Mouse (Mus musculus) neural tube, embryonic 12.5 days (tissue): ENCODE results near the gene 4930544G11Rik. TPM values are rescaled to one million over a fixed set of nuclear protein-coding genes. Genes with fewer than 3 reads are reported as not detected.

Experiments used
- ATAC-seq: fragments of 200-750 bp; cut with Nextera tagmentation; 2 replicates; pipeline ENCODE4 v1.8.0; 2017; ENCODE audit warnings: low read depth, mild to moderate bottlenecking, moderate TSS enrichment, moderate library complexity; ENCODE audit not compliant: low FRiP score
- H3K27ac ChIP-seq: fragments of 300-500 bp; sonication (generic); 2 replicates; pipeline ENCODE4 v1.5.1; 2016
- H3K27me3 ChIP-seq: fragments of 300-500 bp; sonication (generic); replicated peaks from 2 replicates; pipeline ENCODE4 v1.6.1; 2016; ENCODE audit warnings: mild to moderate bottlenecking
- H3K36me3 ChIP-seq: fragments of 300-500 bp; sonication (generic); 2 replicates; pipeline ENCODE4 v1.6.1; 2016; ENCODE audit warnings: mild to moderate bottlenecking
- H3K4me1 ChIP-seq: fragments of 300-500 bp; sonication (generic); 2 replicates; pipeline ENCODE4 v1.6.1; 2016
- H3K4me2 ChIP-seq: fragments of 300-500 bp; sonication (generic); replicated peaks from 2 replicates; pipeline ENCODE4 v1.6.1; 2016; ENCODE audit warnings: mild to moderate bottlenecking
- H3K4me3 ChIP-seq: fragments of 300-500 bp; sonication (generic); 2 replicates; pipeline ENCODE4 v1.5.1; 2016
- H3K9ac ChIP-seq: fragments of 300-500 bp; sonication (generic); 2 replicates; pipeline ENCODE4 v1.6.1; 2016; ENCODE audit warnings: mild to moderate bottlenecking
- H3K9me3 ChIP-seq: fragments of 300-500 bp; sonication (generic); 2 replicates; pipeline ENCODE4 v1.6.1; 2016; ENCODE audit warnings: mild to moderate bottlenecking
- WGBS: fragments of 180-500 bp; shearing (Covaris S2); methylation state at CpG from one replicate; pipeline ENCODE4 v1.1.7; 2016; 5-methylcytosine and 5-hydroxymethylcytosine counted together
- polyA plus RNA-seq: library from polyadenylated mRNA; unstranded; fragments of >200 nt; fragmentation: Nextera tagmentation; extraction: Ambion mirVana; gene quantifications from 2 replicates; pipeline ENCODE4 v1.2.1, GENCODE M21; 2016

4930544G11Rik gene
- polyA plus RNA-seq, 1 experiment from 2014 or later, result not detected

DNA sequence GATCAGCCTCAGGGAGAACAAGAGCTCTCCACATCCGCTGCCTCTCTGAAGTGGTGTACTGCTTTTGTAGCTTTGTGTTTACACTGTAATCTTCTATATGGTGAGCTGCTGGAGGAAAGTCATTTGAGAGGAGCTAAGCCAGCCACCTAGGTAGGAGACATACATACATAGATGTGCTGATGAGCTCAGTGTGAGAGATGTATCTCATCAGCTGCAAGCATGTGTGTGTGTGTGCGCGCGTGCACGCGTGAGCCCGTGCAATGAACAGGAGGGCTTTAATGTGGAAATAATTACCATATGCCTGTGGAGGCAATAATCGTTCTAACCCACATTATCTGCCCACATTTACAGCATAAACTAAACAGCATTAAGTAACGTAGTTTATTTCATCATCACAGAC, 18.0 kb downstream of the 4930544G11Rik start:
- no peak overlapping the region for H3K27ac ChIP-seq
- no peaks in the 10 kb centered on the region for H3K36me3 ChIP-seq
- H3K9ac ChIP-seq, result no peak overlapping the region
- no peaks in the 10 kb centered on the region for H3K27me3 ChIP-seq
- WGBS, result 81% methylated on average over 9 of the region's 9 CpGs
- no peaks in the 10 kb centered on the region for H3K9me3 ChIP-seq
- H3K4me1 ChIP-seq, result peaks cover 5% of the 10 kb centered on the region; the same call in 1 of the 2 replicates
- H3K4me2 ChIP-seq, result no peak overlapping the region
- 0 out of 2 replicates have a peak, but pooled peaks have one; percentile 53 for ATAC-seq
- H3K4me3 ChIP-seq, result no peak overlapping the region

GRCm38 (mm10) chr6:65992081-65992480, 39.7 kb downstream of the 4930544G11Rik start:
- WGBS, result 84% methylated on average over 3 of the region's 3 CpGs
- H3K27ac ChIP-seq, result no peak overlapping the region
- no peak overlapping the region for H3K4me2 ChIP-seq
- ATAC-seq, result no peak
- H3K4me1 ChIP-seq, result no peaks in the 10 kb centered on the region
- no peaks in the 10 kb centered on the region for H3K36me3 ChIP-seq
- H3K9ac ChIP-seq, result no peak overlapping the region
- no peak overlapping the region for H3K4me3 ChIP-seq
- no peaks in the 10 kb centered on the region; the same call in 1 of the 2 replicates for H3K9me3 ChIP-seq
- no peaks in the 10 kb centered on the region for H3K27me3 ChIP-seq

- no peaks in the 10 kb centered on the region for H3K4me1 ChIP-seq
- no peaks in the 10 kb centered on the region for H3K36me3 ChIP-seq
- H3K27ac ChIP-seq, result no peak overlapping the region
- H3K9me3 ChIP-seq, result no peaks in the 10 kb centered on the region; the same call in 1 of the 2 replicates
- no peak overlapping the region for H3K4me3 ChIP-seq
- H3K9ac ChIP-seq, result no peak overlapping the region
- no peak for ATAC-seq
- no peak overlapping the region for H3K4me2 ChIP-seq
- H3K27me3 ChIP-seq, result no peaks in the 10 kb centered on the region
Observed at GRCm38 (mm10) chr6:65998343-65998742, 45.9 kb downstream of the 4930544G11Rik start.

Other genes with a start within 250 kb of the 4930544G11Rik start
- 11.1 and 12.1 TPM in 2 replicates for gene Prdm5, start 173.6 kb upstream of the 4930544G11Rik start, polyA plus RNA-seq